Mouse (Mus musculus): Measurements from ENCODE around the gene Dlg2.

DNA sequence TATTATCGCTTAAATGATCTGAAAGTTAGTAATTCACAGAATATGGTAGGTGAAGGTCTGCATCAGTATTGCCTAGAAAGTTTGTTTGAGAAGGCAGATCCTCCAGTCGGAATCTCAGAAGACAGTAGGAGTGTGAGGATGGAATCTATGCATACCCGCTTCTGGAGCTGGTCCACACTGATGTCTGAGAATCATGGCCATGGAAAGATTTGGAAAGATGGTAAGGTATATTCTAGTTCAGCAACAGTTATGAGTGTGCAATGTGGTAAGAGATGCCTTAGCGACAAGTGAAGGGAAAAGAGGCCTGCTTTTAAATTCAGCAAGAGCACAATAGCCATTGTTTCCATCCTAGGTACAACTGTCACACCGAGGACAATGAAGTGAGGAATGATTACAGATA is 464.3 kb downstream of the Dlg2 start:
- no peak for TF ChIP-seq POLR2A (IDR thresholded peaks at IDR 0.05; ENCODE audit: insufficient read depth, low read depth, low read length)
- TF ChIP-seq EP300 (IDR thresholded peaks at IDR 0.05; ENCODE audit: insufficient read depth, low read depth, low read length), result no peak
